Mouse (Mus musculus) megakaryocyte, embryonic 14.5 days (primary cell): ENCODE measurements around the gene Stox2. TPM values are rescaled to one million over a fixed set of nuclear protein-coding genes. Genes with fewer than 3 reads are reported as not detected.
A peak's percentile ranks its signal among the peaks of the same experiment; 100 is the strongest.

Experiments
- H3K27me3 ChIP-seq: replicated peaks from 2 replicates; pipeline ENCODE3; 2012; ENCODE audit warnings: inconsistent platforms
- H3K36me3 ChIP-seq: replicated peaks from 2 replicates; pipeline ENCODE3; 2012; ENCODE audit warnings: low read length, inconsistent platforms, mixed read lengths
- H3K4me1 ChIP-seq: 2 replicates; pipeline ENCODE4 v1.6.1; 2012; ENCODE audit warnings: inconsistent platforms
- H3K4me3 ChIP-seq: replicated peaks from 2 replicates; pipeline ENCODE3; 2012; ENCODE audit warnings: moderate library complexity, mild to moderate bottlenecking, inconsistent platforms
- H3K9me3 ChIP-seq: 2 replicates; pipeline ENCODE4 v1.6.1; 2012; ENCODE audit warnings: inconsistent platforms
- FLI1 ChIP-seq: IDR thresholded peaks from 2 replicates; pipeline ENCODE4 v1.6.1; 2012; ENCODE audit warnings: low read length, inconsistent platforms, mixed read lengths
- GATA1 ChIP-seq: IDR thresholded peaks from 3 replicates; pipeline ENCODE4 v1.6.1; 2012; ENCODE audit warnings: mixed read lengths, low read length, inconsistent platforms, borderline replicate concordance
- polyA plus RNA-seq: library from polyadenylated mRNA; stranded (reverse); fragments of >175 nt; gene quantifications from 2 replicates; pipeline ENCODE4 v1.2.3, GENCODE M21; 2012; ENCODE audit warnings: low replicate concordance; ENCODE audit not compliant: insufficient read depth

The Stox2 gene
- polyA plus RNA-seq, 1 experiment: not detected

- Histone ChIP-seq H3K27me3 (peaks cover 54% of the 10 kb centered on the region), H3K4me1 (peaks cover 9% of the 10 kb centered on the region; the same call in 1 of the 2 replicates), H3K4me3 (no peak overlapping the region), H3K36me3 (no peaks in the 10 kb centered on the region), H3K9me3 (0 out of 2 replicates have a peak, but pooled peaks cover 3% of the 10 kb centered on the region)
- TF ChIP-seq GATA1 (no peak), FLI1 (no peak)
These were observed 160.0 kb downstream of the Stox2 start for GRCm38 (mm10) chr8:47286081-47286700.

GRCm38 (mm10) chr8:47285435-47285834, 160.7 kb downstream of the Stox2 start:
- Histone ChIP-seq H3K36me3 (no peaks in the 10 kb centered on the region), H3K9me3 (no peaks in the 10 kb centered on the region), H3K4me3 (no peak overlapping the region), H3K27me3 (peaks cover 50% of the 10 kb centered on the region), H3K4me1 (peaks cover 9% of the 10 kb centered on the region; the same call in 1 of the 2 replicates)
- TF ChIP-seq FLI1 (no peak), GATA1 (no peak)

- H3K4me1 ChIP-seq: peaks cover 9% of the 10 kb centered on the region; the same call in 1 of the 2 replicates
- no peak overlapping the region for H3K4me3 ChIP-seq
- H3K9me3 ChIP-seq: no peaks in the 10 kb centered on the region
- H3K27me3 ChIP-seq: peaks cover 41% of the 10 kb centered on the region
- no peaks in the 10 kb centered on the region for H3K36me3 ChIP-seq
- TF ChIP-seq FLI1: no peak
- TF ChIP-seq GATA1: no peak
These were observed 161.5 kb downstream of the Stox2 start for GRCm38 (mm10) chr8:47284329-47285326.

GRCm38 (mm10) chr8:47279898-47280297, 166.3 kb downstream of the Stox2 start:
- Histone ChIP-seq H3K36me3 (no peaks in the 10 kb centered on the region), H3K4me1 (no peaks in the 10 kb centered on the region), H3K4me3 (no peak overlapping the region), H3K9me3 (no peaks in the 10 kb centered on the region), H3K27me3 (no peaks in the 10 kb centered on the region)
- TF ChIP-seq FLI1 (no peak), GATA1 (no peak)

- no peak for TF ChIP-seq FLI1
- TF ChIP-seq GATA1: no peak
- H3K4me3 ChIP-seq: no peak overlapping the region
- H3K9me3 ChIP-seq: no peaks in the 10 kb centered on the region
- no peaks in the 10 kb centered on the region for H3K36me3 ChIP-seq
- no peaks in the 10 kb centered on the region for H3K27me3 ChIP-seq
- no peaks in the 10 kb centered on the region for H3K4me1 ChIP-seq
These were observed 168.0 kb downstream of the Stox2 start for GRCm38 (mm10) chr8:47278211-47278610.

GRCm38 (mm10) chr8:47268931-47269330, 177.2 kb downstream of the Stox2 start:
- no peaks in the 10 kb centered on the region for H3K27me3 ChIP-seq
- H3K4me3 ChIP-seq: no peak overlapping the region
- H3K4me1 ChIP-seq: no peaks in the 10 kb centered on the region; the same call in 1 of the 2 replicates
- H3K9me3 ChIP-seq: peaks cover 9% of the 10 kb centered on the region
- no peak for TF ChIP-seq GATA1
- TF ChIP-seq FLI1: no peak
- no peaks in the 10 kb centered on the region for H3K36me3 ChIP-seq

GRCm38 (mm10) chr8:47268062-47268822, 177.9 kb downstream of the Stox2 start:
- peaks cover 9% of the 10 kb centered on the region for H3K9me3 ChIP-seq
- H3K27me3 ChIP-seq: no peaks in the 10 kb centered on the region
- H3K4me3 ChIP-seq: peak overlapping the region; percentile 46
- no peak for TF ChIP-seq FLI1
- no peak for TF ChIP-seq GATA1
- H3K36me3 ChIP-seq: no peaks in the 10 kb centered on the region
- H3K4me1 ChIP-seq: no peaks in the 10 kb centered on the region; the same call in 1 of the 2 replicates

- no peaks in the 10 kb centered on the region for H3K36me3 ChIP-seq
- H3K4me1 ChIP-seq: no peaks in the 10 kb centered on the region; the same call in 1 of the 2 replicates
- peaks cover 4% of the 10 kb centered on the region for H3K9me3 ChIP-seq
- no peaks in the 10 kb centered on the region for H3K27me3 ChIP-seq
- no peak for TF ChIP-seq FLI1
- no peak overlapping the region for H3K4me3 ChIP-seq
These were observed 182.9 kb downstream of the Stox2 start for GRCm38 (mm10) chr8:47263070-47263843.
